Mouse (Mus musculus): ENCODE measurements at regions not wholly inside any gene's neighbourhood (a gene's known extent, or its start where the extent isn't known, plus 50 kb on each side); places are given as distances from the start of the nearest gene placed in this dataset.

DNA sequence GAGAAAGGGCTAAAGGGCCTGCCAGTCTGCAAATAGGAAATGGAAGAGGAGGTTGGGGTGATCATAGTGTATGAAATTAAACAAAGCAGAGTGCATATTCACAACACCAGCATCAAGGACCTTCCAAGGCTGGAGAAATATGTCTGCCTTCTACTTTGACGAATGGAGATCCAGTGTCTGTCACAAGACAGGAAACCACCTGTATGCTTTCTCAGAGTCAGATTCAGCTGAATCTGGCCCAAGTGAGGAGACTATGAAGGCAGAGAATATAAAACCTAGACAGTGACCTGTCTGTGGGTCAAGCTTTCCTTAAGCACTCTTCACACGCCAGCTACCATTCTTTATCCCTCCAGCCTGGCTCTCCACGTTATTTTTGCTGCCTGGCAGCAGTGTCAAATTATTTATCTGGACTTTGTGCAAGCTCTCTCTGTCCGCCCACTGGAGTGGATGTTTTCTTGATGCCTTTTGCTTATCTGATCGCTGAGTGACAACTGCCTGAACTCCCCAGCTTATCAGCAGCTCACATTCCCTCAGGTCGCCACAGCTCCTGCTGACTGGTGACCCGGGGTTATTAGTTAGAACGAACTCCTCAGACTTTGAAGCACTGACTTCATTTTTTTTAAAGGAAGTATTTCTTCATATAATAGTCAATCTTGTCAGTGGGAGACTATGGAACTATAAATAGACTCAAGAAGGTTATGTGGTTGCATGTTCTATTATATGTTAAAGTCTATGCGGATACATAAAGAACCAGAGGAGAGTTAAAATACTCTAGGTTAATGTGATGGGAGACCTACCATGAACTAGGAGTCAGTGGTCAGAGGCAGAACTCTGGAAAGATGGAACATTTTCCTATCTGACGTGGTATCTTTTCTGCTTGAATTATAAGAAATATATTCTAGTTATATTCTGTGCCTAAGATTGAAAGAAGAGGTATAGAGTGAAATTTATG lies 590.0 kb downstream of the Robo2 start:
- TF ChIP-seq CTCF (IDR thresholded peaks at IDR 0.05; ENCODE audit: control insufficient read depth, insufficient read depth, low read length) (no peak), POLR2A (IDR thresholded peaks at IDR 0.05; ENCODE audit: borderline replicate concordance, control insufficient read depth, low read depth, low read length) (no peak)

Data from bone marrow, adult 2 months (tissue).